Mouse (Mus musculus): ENCODE data around the gene Ctsw. TPM values are rescaled to one million over a fixed set of nuclear protein-coding genes. Genes with fewer than 3 reads are reported as not detected.

Gene Ctsw
- total RNA-seq, 2 experiments from 2014 or later, result 2.2 to 2.7 TPM

GRCm38 (mm10) chr19:5422895-5423443, 45.3 kb downstream of the Ctsw start:
- intact Hi-C loops (cut with DNase I), result no loop called here
- DNase-seq (ENCODE audit: low spot score in 2 of 2), result no peak

GRCm38 (mm10) chr19:5422267-5422666, 46.0 kb downstream of the Ctsw start:
- DNase-seq (ENCODE audit: low spot score in 2 of 2), result no peak
- intact Hi-C loops (cut with DNase I), result no loop called here

- no peak for DNase-seq (ENCODE audit: low spot score in 2 of 2)
- intact Hi-C loops (cut with DNase I), result no loop called here
Observed at GRCm38 (mm10) chr19:5421784-5422183, 46.5 kb downstream of the Ctsw start.

- intact Hi-C loops (cut with DNase I), result no loop called here
- no peak for DNase-seq (ENCODE audit: low spot score in 2 of 2)
Observed at GRCm38 (mm10) chr19:5420579-5420978, 47.7 kb downstream of the Ctsw start.

- intact Hi-C loops (cut with DNase I), result no loop called here
- no peak for DNase-seq (ENCODE audit: low spot score in 2 of 2)
Observed at GRCm38 (mm10) chr19:5419630-5420029, 48.7 kb downstream of the Ctsw start.

GRCm38 (mm10) chr19:5418750-5419466, 49.4 kb downstream of the Ctsw start:
- DNase-seq (ENCODE audit: low spot score in 2 of 2), result no peak
- intact Hi-C loops (cut with DNase I), result no loop called here

Other genes starting within 250 kb of the Ctsw start
- 10 to 100 TPM; 66.2 to 69.4 TPM for gene Pacs1, start 195.4 kb downstream of the Ctsw start, total RNA-seq (2021)
- 100 to 1,000 TPM; 192 to 194 TPM for gene Sf3b2, start 173.1 kb downstream of the Ctsw start, total RNA-seq (2021)
- gene Gal3st3, start 170.2 kb downstream of the Ctsw start, total RNA-seq (2021), result 100 to 1,000 TPM; 106 to 107 TPM
- gene Catsper1, start 132.8 kb downstream of the Ctsw start, total RNA-seq (2021), result not detected
- gene Cst6, start 118.9 kb downstream of the Ctsw start, total RNA-seq (2021), result 10 to 100 TPM; 15.4 to 17.9 TPM
- 10 to 100 TPM; 24.3 to 24.5 TPM for gene Eif1ad, start 101.8 kb downstream of the Ctsw start, total RNA-seq (2021)
- gene Banf1, start 101.3 kb downstream of the Ctsw start, total RNA-seq (2021), result 10 to 100 TPM; 91.6 to 99.4 TPM
- gene Sart1, start 79.8 kb downstream of the Ctsw start, total RNA-seq (2021), result 10 to 100 TPM; 84.0 to 85.4 TPM
- under 1 TPM in 1 of 2 experiments, not detected in 1; 0.29 TPM for gene Tsga10ip, start 66.0 kb downstream of the Ctsw start, total RNA-seq (2021)
- gene Drap1, start 43.5 kb downstream of the Ctsw start, total RNA-seq (2021), result 100 to 1,000 TPM; 168 to 192 TPM
- 10 to 100 TPM; 60.8 to 63.3 TPM for gene AI837181, start 43.4 kb downstream of the Ctsw start, total RNA-seq (2021)
- gene Fosl1, start 21.0 kb downstream of the Ctsw start, total RNA-seq (2021), result not detected
- 10 to 100 TPM; 25.8 to 26.3 TPM for gene Ccdc85b, start 10.6 kb downstream of the Ctsw start, total RNA-seq (2021)
- 10 to 100 TPM; 82.9 to 86.6 TPM for gene Fibp, start 7.9 kb downstream of the Ctsw start, total RNA-seq (2021)
- 10 to 100 TPM; 14.5 to 15.9 TPM for gene Efemp2, start 5.4 kb upstream of the Ctsw start, total RNA-seq (2021)
- gene Mus81, start 19.9 kb upstream of the Ctsw start, total RNA-seq (2021), result 10 to 100 TPM; 33.7 to 37.0 TPM
- gene Cfl1, start 21.9 kb upstream of the Ctsw start, total RNA-seq (2021), result 1,000 to 10,000 TPM; 1,767 to 1,844 TPM
- gene 1700020D05Rik, start 35.3 kb upstream of the Ctsw start, total RNA-seq (2021), result 1 to 10 TPM; 5.9 to 6.0 TPM
- gene Snx32, start 42.0 kb upstream of the Ctsw start, total RNA-seq (2021), result 10 to 100 TPM; 78.7 to 83.6 TPM
- not detected for gene Ovol1, start 92.1 kb upstream of the Ctsw start, total RNA-seq (2021)
- 1 to 10 TPM; 7.4 to 8.2 TPM for gene Ap5b1, start 99.5 kb upstream of the Ctsw start, total RNA-seq (2021)
- 10 to 100 TPM; 83.1 to 98.5 TPM for gene Rnaseh2c, start 133.4 kb upstream of the Ctsw start, total RNA-seq (2021)
- 10 to 100 TPM; 76.1 to 81.7 TPM for gene Kat5, start 141.7 kb upstream of the Ctsw start, total RNA-seq (2021)
- 10 to 100 TPM; 22.0 to 23.9 TPM for gene Rela, start 169.0 kb upstream of the Ctsw start, total RNA-seq (2021)
- 10 to 100 TPM; 23.9 to 24.4 TPM for gene Sipa1, start 195.2 kb upstream of the Ctsw start, total RNA-seq (2021)
- gene Map3k11, start 220.2 kb upstream of the Ctsw start, total RNA-seq (2021), result 10 to 100 TPM; 12.6 to 15.9 TPM
- 10 to 100 TPM; 63.6 to 65.1 TPM for gene Pcnx3, start 220.4 kb upstream of the Ctsw start, total RNA-seq (2021)
- gene Kcnk7, start 235.9 kb upstream of the Ctsw start, total RNA-seq (2021), result not detected